Mouse (Mus musculus) heart, postnatal 0 days (tissue): Measurements from ENCODE around the gene Hist1h2ap. TPM values are rescaled to one million over a fixed set of nuclear protein-coding genes. Genes with fewer than 3 reads are reported as not detected.
A peak's percentile ranks its signal among the peaks of the same experiment; 100 is the strongest.
"Not testable (repeated sequence)": the region's sequence is repeated elsewhere in the genome, so short reads cannot be mapped to it uniquely, and the experiment has no call there.

Source experiments
- ATAC-seq: fragments of 200-750 bp; cut with Nextera tagmentation; 2 replicates; pipeline ENCODE4 v1.8.0; 2017; ENCODE audit warnings: low read depth, moderate number of reproducible peaks, moderate library complexity; ENCODE audit not compliant: insufficient read depth
- DNase-seq: peaks from one replicate; pipeline ENCODE4 v3.0.0-alpha.2; 2016; ENCODE audit warnings: low spot score
- H3K27ac ChIP-seq: fragments of 300-500 bp; sonication (generic); 2 replicates; pipeline ENCODE4 v1.5.1; 2014; ENCODE audit warnings: low read depth, mild to moderate bottlenecking
- H3K27me3 ChIP-seq: fragments of 300-500 bp; sonication (generic); 2 replicates; pipeline ENCODE4 v1.6.1; 2014; ENCODE audit warnings: low read length, mixed read lengths; ENCODE audit not compliant: control insufficient read depth, insufficient read depth
- H3K36me3 ChIP-seq: fragments of 300-500 bp; sonication (generic); replicated peaks from 2 replicates; pipeline ENCODE4 v1.6.1; 2014; ENCODE audit warnings: low read length, mixed read lengths; ENCODE audit not compliant: control insufficient read depth, insufficient read depth
- H3K4me1 ChIP-seq: fragments of 300-500 bp; sonication (generic); 2 replicates; pipeline ENCODE4 v1.6.1; 2014; ENCODE audit warnings: antibody characterized with exemption; ENCODE audit not compliant: control insufficient read depth, insufficient read depth
- H3K4me2 ChIP-seq: fragments of 300-500 bp; sonication (generic); 2 replicates; pipeline ENCODE4 v1.6.1; 2014; ENCODE audit warnings: low read depth, mild to moderate bottlenecking, low read length, moderate library complexity
- H3K4me3 ChIP-seq: fragments of 300-500 bp; sonication (generic); 2 replicates; pipeline ENCODE4 v1.5.1; 2014; ENCODE audit warnings: low read depth, low read length
- H3K9ac ChIP-seq: fragments of 300-500 bp; sonication (generic); replicated peaks from 2 replicates; pipeline ENCODE4 v1.6.1; 2014; ENCODE audit warnings: low read depth, low read length, mixed read lengths
- H3K9me3 ChIP-seq: fragments of 300-500 bp; sonication (generic); replicated peaks from 2 replicates; pipeline ENCODE4 v1.6.1; 2016; ENCODE audit warnings: low read length; ENCODE audit not compliant: control insufficient read depth
- CTCF ChIP-seq: IDR thresholded peaks from 2 replicates; pipeline ENCODE4 v1.5.1; 2016; ENCODE audit warnings: antibody characterized with exemption, control low read depth, low read depth
- EP300 ChIP-seq: IDR thresholded peaks from 2 replicates; pipeline ENCODE4 v1.6.1; 2016; ENCODE audit warnings: antibody characterized with exemption, low read depth
- WGBS: fragments of 180-500 bp; shearing (Covaris S2); extraction: QIAGEN DNeasy Blood & Tissue Kit; methylation state at CpG from one replicate; pipeline ENCODE4 v1.1.7; 2014; 5-methylcytosine and 5-hydroxymethylcytosine counted together
- polyA plus RNA-seq: library from polyadenylated mRNA; unstranded; fragments of >200 nt; fragmentation: Nextera tagmentation; extraction: Ambion mirVana; gene quantifications from 2 replicates; pipeline ENCODE4 v1.2.1, GENCODE M21; 2015
- total RNA-seq: library from RNA; depleted of rRNA; stranded (reverse); fragments of >200 nt; gene quantifications from 2 replicates; pipeline ENCODE4 v1.2.3, GENCODE M21; 2014; ENCODE audit warnings: low replicate concordance

Gene Hist1h2ap
- total and polyA plus RNA-seq, 2 experiments from 2014 or later: 664 to 1,927 TPM

GRCm38 (mm10) chr13:21831418-21832394 lies 1.6 kb downstream of the Hist1h2ap start, which contains the start of gene Hist1h4n:
Gene Hist1h4n, minus strand, starts transcription at chr13:21832196.
- H3K4me2 ChIP-seq, H3K36me3 ChIP-seq, H3K4me1 ChIP-seq, H3K9ac ChIP-seq, H3K4me3 ChIP-seq, H3K9me3 ChIP-seq, H3K27me3 ChIP-seq, DNase-seq: not testable (repeated sequence)
- peak; percentile 76 for ATAC-seq
- peak within 1 kb of the TSS; percentile 57; the same call in 1 of the 2 replicates for H3K27ac ChIP-seq
- WGBS: 1% methylated on average over 19 of the region's 58 CpGs

DNA sequence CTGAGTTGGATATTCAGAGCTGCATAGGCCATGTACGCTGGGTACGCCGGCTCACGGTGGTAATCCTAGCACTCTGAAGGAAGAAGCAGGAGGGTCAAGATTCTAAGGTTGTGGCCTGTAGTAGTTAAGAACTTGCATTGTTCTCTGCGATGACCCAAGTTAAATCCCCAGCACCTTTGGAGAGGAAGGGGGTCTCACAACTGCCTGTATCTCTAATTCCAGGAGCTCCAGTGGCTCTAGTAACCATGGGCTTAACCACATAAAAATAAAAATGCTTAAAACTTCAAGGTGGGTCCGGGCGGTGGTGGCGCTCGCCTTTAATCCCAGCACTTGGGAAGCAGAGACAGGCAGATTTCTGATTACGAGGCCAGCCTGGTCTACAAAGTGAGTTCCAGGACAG lies 3.0 kb downstream of the Hist1h2ap start:
- no peak overlapping the region for H3K4me3 ChIP-seq
- no peaks in the 10 kb centered on the region for H3K27me3 ChIP-seq
- no peaks in the 10 kb centered on the region for H3K4me1 ChIP-seq
- no peak overlapping the region for H3K4me2 ChIP-seq
- WGBS: 92% methylated on average over 10 of the region's 10 CpGs
- no peak overlapping the region for H3K9ac ChIP-seq
- no peak for TF ChIP-seq CTCF
- no peak for ATAC-seq
- H3K9me3 ChIP-seq: no peaks in the 10 kb centered on the region
- H3K36me3 ChIP-seq: no peaks in the 10 kb centered on the region
- peak; percentile 2 for DNase-seq
- no peak overlapping the region for H3K27ac ChIP-seq

GRCm38 (mm10) chr13:21828511-21828910 lies 4.8 kb downstream of the Hist1h2ap start:
- Histone ChIP-seq H3K9me3 (no peaks in the 10 kb centered on the region), H3K4me3 (no peak overlapping the region), H3K4me2 (no peak overlapping the region), H3K27ac (no peak overlapping the region), H3K27me3 (no peaks in the 10 kb centered on the region), H3K9ac (no peak overlapping the region), H3K36me3 (no peaks in the 10 kb centered on the region), H3K4me1 (no peaks in the 10 kb centered on the region)
- no peak for DNase-seq
- TF ChIP-seq CTCF: no peak
- no peak for TF ChIP-seq EP300
- ATAC-seq: no peak
- 83% methylated on average over 3 of the region's 3 CpGs for WGBS

- not testable (repeated sequence) for H3K4me2 ChIP-seq, DNase-seq, H3K9ac ChIP-seq, H3K27me3 ChIP-seq, H3K9me3 ChIP-seq, H3K4me3 ChIP-seq, ATAC-seq, H3K36me3 ChIP-seq, H3K4me1 ChIP-seq, H3K27ac ChIP-seq
- 73% methylated on average over 6 of the region's 16 CpGs for WGBS
Observed at GRCm38 (mm10) chr13:21820082-21820890, 13.0 kb downstream of the Hist1h2ap start.

- H3K4me3 ChIP-seq, H3K27me3 ChIP-seq, DNase-seq, H3K4me1 ChIP-seq, H3K9ac ChIP-seq, H3K4me2 ChIP-seq, H3K9me3 ChIP-seq, H3K36me3 ChIP-seq: not testable (repeated sequence)
- peak; percentile 42 for ATAC-seq
- peak overlapping the region; percentile 25; the same call in 1 of the 2 replicates for H3K27ac ChIP-seq
- 0% methylated on average over 12 of the region's 14 CpGs for WGBS
Observed at GRCm38 (mm10) chr13:21812092-21812491, 21.2 kb downstream of the Hist1h2ap start.

DNA sequence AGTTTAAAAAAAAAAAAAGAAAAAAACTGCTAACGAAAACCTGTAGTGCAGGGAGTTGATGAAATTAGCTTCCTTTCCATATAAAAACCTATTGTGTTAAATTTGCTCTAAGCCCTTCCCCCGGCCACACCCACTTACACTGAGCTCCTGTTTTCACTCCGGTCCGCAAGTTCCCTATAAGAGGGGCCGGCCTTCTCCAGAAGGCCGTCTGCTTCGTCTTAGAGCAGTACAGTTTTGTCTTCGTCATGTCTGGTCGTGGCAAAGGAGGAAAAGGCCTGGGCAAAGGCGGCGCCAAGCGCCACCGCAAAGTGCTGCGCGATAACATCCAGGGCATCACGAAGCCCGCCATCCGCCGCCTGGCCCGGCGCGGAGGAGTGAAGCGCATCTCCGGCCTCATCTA lies 21.8 kb downstream of the Hist1h2ap start, which contains the start of gene Hist1h4m:
Gene Hist1h4m (plus strand): TSS at position 208 of the 400 bp plus-strand sequence.
- H3K4me3 ChIP-seq: not testable (repeated sequence)
- WGBS: no CpG with 5 or more reads among the region's 24 CpGs

GRCm38 (mm10) chr13:21811074-21811473 lies 22.2 kb downstream of the Hist1h2ap start:
- ATAC-seq, H3K36me3 ChIP-seq, H3K9ac ChIP-seq, H3K27me3 ChIP-seq, DNase-seq, H3K4me1 ChIP-seq, H3K4me3 ChIP-seq, H3K9me3 ChIP-seq, H3K4me2 ChIP-seq, H3K27ac ChIP-seq: not testable (repeated sequence)
- no CpG with 5 or more reads among the region's 8 CpGs for WGBS

More for the DNA sequence above, 21.8 kb downstream of the Hist1h2ap start, which contains the start of gene Hist1h4m:
- H3K4me2 ChIP-seq, H3K9ac ChIP-seq, DNase-seq, H3K4me1 ChIP-seq, H3K36me3 ChIP-seq, H3K27me3 ChIP-seq, H3K9me3 ChIP-seq: not testable (repeated sequence)
- peak; percentile 63 for ATAC-seq
- peak within 1 kb of the TSS; percentile 25; the same call in 1 of the 2 replicates for H3K27ac ChIP-seq

DNA sequence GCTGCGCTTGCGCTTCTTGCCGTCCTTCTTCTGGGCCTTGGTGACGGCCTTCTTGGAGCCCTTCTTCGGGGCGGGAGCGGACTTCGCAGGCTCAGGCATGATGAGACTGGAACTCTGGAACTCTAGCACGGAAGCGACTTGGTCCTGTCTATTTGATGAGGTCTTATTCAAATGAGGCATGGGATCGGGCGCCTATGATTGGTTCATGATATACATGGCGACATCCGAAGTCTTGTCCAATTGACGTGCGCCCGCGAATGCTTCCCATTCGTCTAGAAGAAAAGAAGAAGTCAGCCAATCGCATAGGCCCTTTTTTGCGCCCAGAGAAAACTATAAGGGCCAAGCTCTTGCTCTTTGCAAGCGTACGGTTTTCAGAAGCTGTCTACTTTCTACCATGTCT lies 23.2 kb downstream of the Hist1h2ap start, which contains the start of the genes Hist1h2bq and Hist1h2ao:
Gene Hist1h2bq (minus strand): TSS at position 125 of the 400 bp plus-strand sequence.
Gene Hist1h2ao (plus strand): TSS at position 393 of the 400 bp plus-strand sequence.
- not testable (repeated sequence) for H3K27me3 ChIP-seq, H3K9ac ChIP-seq, DNase-seq, H3K9me3 ChIP-seq, H3K36me3 ChIP-seq, H3K4me3 ChIP-seq, H3K27ac ChIP-seq, H3K4me2 ChIP-seq, H3K4me1 ChIP-seq
- no CpG with 5 or more reads among the region's 23 CpGs for WGBS
- ATAC-seq: peak; percentile 95
